Mouse (Mus musculus) myocyte (in vitro differentiated cells): ENCODE measurements around the gene Gcsam. TPM values are rescaled to one million over a fixed set of nuclear protein-coding genes. Genes with fewer than 3 reads are reported as not detected.

Experiments used
- H3K27me3 ChIP-seq: one replicate; pipeline ENCODE4 v1.6.1; 2011; ENCODE audit not compliant: control insufficient read depth, insufficient read depth, insufficient read length
- H3K36me3 ChIP-seq: one replicate; pipeline ENCODE4 v1.6.1; 2011; ENCODE audit not compliant: control insufficient read depth, insufficient read depth
- H3K4me2 ChIP-seq: one replicate; pipeline ENCODE4 v1.6.1; 2011; ENCODE audit warnings: low read depth, control low read depth
- H3K4me3 ChIP-seq: one replicate; pipeline ENCODE4 v1.5.1; 2011; ENCODE audit warnings: mild to moderate bottlenecking, control low read depth, moderate library complexity
- H3K79me2 ChIP-seq: one replicate; pipeline ENCODE4 v1.6.1; 2011; ENCODE audit not compliant: control insufficient read depth, insufficient read depth
- H3ac ChIP-seq: one replicate; pipeline ENCODE4 v1.6.1; 2011; ENCODE audit not compliant: control insufficient read depth, insufficient read length
- CEBPB ChIP-seq: IDR thresholded peaks from 2 replicates; pipeline ENCODE4 v1.6.1; 2011; ENCODE audit warnings: mild to moderate bottlenecking, moderate library complexity; ENCODE audit not compliant: poor library complexity, insufficient read depth, severe bottlenecking
- E2F4 ChIP-seq: IDR thresholded peaks from one replicate; pipeline ENCODE4 v1.6.1; 2011; ENCODE audit warnings: mild to moderate bottlenecking, control low read depth, moderate library complexity; ENCODE audit not compliant: insufficient read depth
- MAX ChIP-seq: IDR thresholded peaks from one replicate; pipeline ENCODE4 v1.6.1; 2011; ENCODE audit warnings: low read depth, mild to moderate bottlenecking, control low read depth
- MYOD1 ChIP-seq, 3 experiments: IDR thresholded peaks; one replicate each; pipeline ENCODE4 v1.6.1; 2011; ENCODE audit warnings: control low read depth in 2 of 3, low read depth in 2 of 3, mild to moderate bottlenecking in 2 of 3, moderate library complexity in 1 of 3; ENCODE audit not compliant: insufficient read length in 2 of 3, control insufficient read depth in 1 of 3
- MYOG ChIP-seq, 3 experiments: IDR thresholded peaks; one replicate each; pipeline ENCODE4 v1.6.1; 2011; ENCODE audit warnings: control low read depth in 2 of 3, low read depth in 2 of 3, mild to moderate bottlenecking in 2 of 3; ENCODE audit not compliant: insufficient read length in 2 of 3, control insufficient read depth in 1 of 3, insufficient read depth in 1 of 3
- POLR2A ChIP-seq: IDR thresholded peaks from one replicate; pipeline ENCODE4 v1.6.1; 2011; ENCODE audit warnings: low read depth, mild to moderate bottlenecking, control low read depth, moderate library complexity; ENCODE audit not compliant: insufficient read length
- POLR2AphosphoS2 ChIP-seq: IDR thresholded peaks from one replicate; pipeline ENCODE4 v1.6.1; 2011; ENCODE audit warnings: low read depth, control low read depth; ENCODE audit not compliant: insufficient read length
- REST ChIP-seq: IDR thresholded peaks from one replicate; pipeline ENCODE4 v1.6.1; 2011; ENCODE audit warnings: mild to moderate bottlenecking, control low read depth, moderate library complexity; ENCODE audit not compliant: insufficient read depth, insufficient read length
- SRF ChIP-seq: IDR thresholded peaks from one replicate; pipeline ENCODE4 v1.6.1; 2011; ENCODE audit warnings: low read depth; ENCODE audit not compliant: control insufficient read depth, insufficient read length
- TCF12 ChIP-seq: IDR thresholded peaks from one replicate; pipeline ENCODE4 v1.6.1; 2011; ENCODE audit warnings: mild to moderate bottlenecking, control low read depth; ENCODE audit not compliant: poor library complexity, insufficient read depth, severe bottlenecking
- TCF3 ChIP-seq: IDR thresholded peaks from one replicate; pipeline ENCODE4 v1.6.1; 2011; ENCODE audit warnings: low read depth, control low read depth; ENCODE audit not compliant: insufficient read length
- USF1 ChIP-seq: IDR thresholded peaks from one replicate; pipeline ENCODE4 v1.6.1; 2011; ENCODE audit warnings: low read depth, mild to moderate bottlenecking, control low read depth, moderate library complexity
- polyA plus RNA-seq: library from polyadenylated mRNA; unstranded; fragments of >200 nt; fragmentation: generic; extraction: Trizol; gene quantifications from one replicate; pipeline ENCODE4 v1.2.1, GENCODE M21; 2012; ENCODE audit warnings: missing spikeins

Gene Gcsam
- polyA plus RNA-seq, 1 experiment: not detected

DNA sequence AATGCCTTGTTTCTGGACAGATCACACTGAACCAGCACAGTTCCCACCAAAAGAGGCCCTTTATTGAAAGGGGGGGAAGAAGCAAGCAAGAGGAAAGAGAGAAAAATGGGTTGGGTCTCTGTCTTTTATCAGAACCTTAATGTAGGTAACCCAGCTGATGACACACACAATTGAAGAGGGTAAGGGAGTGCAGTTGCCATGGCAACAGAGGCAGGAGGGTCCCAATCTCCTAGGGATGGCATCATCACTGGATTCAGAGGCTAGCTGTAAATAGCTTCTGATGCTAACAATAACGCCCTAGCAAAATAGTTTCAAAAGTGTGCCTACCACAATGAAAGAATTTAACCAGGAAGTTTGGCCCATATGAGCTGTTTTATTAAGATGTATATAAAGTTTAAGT is 16.5 kb upstream of the Gcsam start:
- Histone ChIP-seq H3K79me2 (no peaks in the 10 kb centered on the region), H3ac (no peak overlapping the region), H3K27me3 (peaks cover 11% of the 10 kb centered on the region), H3K4me2 (no peak overlapping the region), H3K36me3 (no peaks in the 10 kb centered on the region), H3K4me3 (no peak overlapping the region)
- no peak for TF ChIP-seq MYOD1 (IDR thresholded peaks at IDR 0.05; ENCODE audit: control insufficient read depth in 1 of 3, insufficient read length in 2 of 3, low read depth in 2 of 3)
- TF ChIP-seq MYOG (IDR thresholded peaks at IDR 0.05; ENCODE audit: control insufficient read depth in 1 of 3, insufficient read depth in 1 of 3, insufficient read length in 2 of 3, low read depth in 2 of 3): no peak
- no peak for TF ChIP-seq POLR2A
- no peak for TF ChIP-seq SRF
- no peak for TF ChIP-seq E2F4
- no peak for TF ChIP-seq MAX
- no peak for TF ChIP-seq USF1
- no peak for TF ChIP-seq CEBPB
- TF ChIP-seq TCF3: no peak
- no peak for TF ChIP-seq REST
- no peak for TF ChIP-seq POLR2AphosphoS2

DNA sequence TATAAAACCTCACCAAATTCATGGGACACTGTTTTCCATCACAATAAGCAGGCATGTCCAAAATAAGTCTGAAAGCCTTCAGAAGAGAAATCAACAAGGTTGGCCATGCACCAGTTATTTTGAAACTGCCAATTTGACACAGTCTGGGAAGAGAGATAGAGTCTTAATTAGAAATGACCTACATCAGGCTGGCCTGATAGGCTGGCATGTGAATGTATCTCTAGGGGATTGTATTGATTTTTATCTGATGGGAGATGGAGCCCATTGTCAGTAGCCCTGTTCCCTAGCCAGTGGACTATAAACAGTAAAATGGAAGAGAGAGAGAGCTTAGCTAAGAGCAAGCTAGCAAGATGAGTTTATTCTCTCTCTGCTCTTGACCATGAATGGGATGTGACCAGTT is 14.7 kb upstream of the Gcsam start:
- Histone ChIP-seq H3K27me3 (peaks cover 18% of the 10 kb centered on the region), H3K79me2 (no peaks in the 10 kb centered on the region), H3K4me2 (no peak overlapping the region), H3K4me3 (no peak overlapping the region), H3ac (no peak overlapping the region), H3K36me3 (no peaks in the 10 kb centered on the region)
- TF ChIP-seq TCF12 (no peak), USF1 (no peak), SRF (no peak), POLR2A (no peak), TCF3 (no peak), POLR2AphosphoS2 (no peak), E2F4 (no peak), MYOG (IDR thresholded peaks at IDR 0.05; ENCODE audit: control insufficient read depth in 1 of 3, insufficient read depth in 1 of 3, insufficient read length in 2 of 3, low read depth in 2 of 3) (no peak), MYOD1 (IDR thresholded peaks at IDR 0.05; ENCODE audit: control insufficient read depth in 1 of 3, insufficient read length in 2 of 3, low read depth in 2 of 3) (no peak), MAX (no peak), REST (no peak), CEBPB (no peak)

DNA sequence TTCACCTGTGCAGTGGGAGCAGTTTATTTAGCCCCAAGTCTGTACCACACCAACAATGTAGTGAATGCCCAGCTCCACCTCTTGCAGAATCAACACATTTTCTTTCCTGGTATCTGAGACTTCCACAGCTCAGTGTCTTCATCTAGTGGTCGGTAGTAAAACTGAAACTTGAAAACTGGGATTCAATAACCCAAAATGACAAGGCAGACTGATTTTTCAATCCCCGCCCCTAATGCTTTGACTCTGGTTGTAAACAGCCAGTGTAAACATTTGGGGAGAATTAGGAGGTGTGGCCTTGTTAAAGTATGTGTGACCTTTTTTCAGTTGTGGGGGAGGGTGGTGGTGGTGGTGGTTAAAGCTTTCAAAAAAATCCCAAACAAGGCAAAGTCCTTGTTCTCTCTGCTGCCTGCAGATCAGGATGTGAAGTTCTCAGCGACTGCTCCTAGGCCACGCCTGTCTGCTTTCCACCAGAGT is 1.7 kb upstream of the Gcsam start:
- Histone ChIP-seq H3K4me2 (peak overlapping the region; percentile 37), H3K27me3 (peaks cover 9% of the 10 kb centered on the region), H3K79me2 (no peaks in the 10 kb centered on the region), H3K4me3 (no peak overlapping the region), H3ac (no peak overlapping the region), H3K36me3 (no peaks in the 10 kb centered on the region)
- no peak for TF ChIP-seq POLR2A
- no peak for TF ChIP-seq USF1
- TF ChIP-seq E2F4: no peak
- no peak for TF ChIP-seq MYOD1 (IDR thresholded peaks at IDR 0.05; ENCODE audit: control insufficient read depth in 1 of 3, insufficient read length in 2 of 3, low read depth in 2 of 3)
- TF ChIP-seq POLR2AphosphoS2: no peak
- no peak for TF ChIP-seq SRF
- TF ChIP-seq MAX: no peak
- no peak for TF ChIP-seq MYOG (IDR thresholded peaks at IDR 0.05; ENCODE audit: control insufficient read depth in 1 of 3, insufficient read depth in 1 of 3, insufficient read length in 2 of 3, low read depth in 2 of 3)
- no peak for TF ChIP-seq CEBPB
- no peak for TF ChIP-seq TCF12
- TF ChIP-seq TCF3: no peak
- TF ChIP-seq REST: no peak

DNA sequence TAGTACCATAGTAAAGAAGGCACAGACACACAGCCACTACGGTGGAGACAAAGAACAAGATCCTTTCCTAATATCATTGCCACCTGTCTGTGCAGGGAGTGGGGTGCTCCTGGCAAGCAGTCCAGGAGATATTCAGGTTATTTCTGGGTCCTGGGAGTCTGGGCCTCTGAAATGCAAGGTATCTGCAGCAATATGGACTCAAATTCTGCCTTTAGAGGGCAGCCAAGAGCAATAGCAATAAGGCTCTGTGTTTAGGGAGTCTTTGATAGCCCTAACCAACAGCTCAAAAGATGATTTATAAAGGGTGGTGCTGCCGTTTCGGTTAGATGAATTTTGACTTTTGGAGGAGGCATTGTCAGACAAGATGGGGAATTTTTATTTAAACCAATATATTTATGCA is 880 bp upstream of the Gcsam start:
- no peaks in the 10 kb centered on the region for H3K79me2 ChIP-seq
- peaks cover 14% of the 10 kb centered on the region for H3K27me3 ChIP-seq
- H3K4me2 ChIP-seq: no peak overlapping the region
- H3K36me3 ChIP-seq: no peaks in the 10 kb centered on the region
- H3K4me3 ChIP-seq: no peak overlapping the region
- TF ChIP-seq E2F4 (no peak), POLR2A (no peak), POLR2AphosphoS2 (no peak), TCF12 (no peak), CEBPB (no peak), TCF3 (no peak)
- no peak overlapping the region for H3ac ChIP-seq

DNA sequence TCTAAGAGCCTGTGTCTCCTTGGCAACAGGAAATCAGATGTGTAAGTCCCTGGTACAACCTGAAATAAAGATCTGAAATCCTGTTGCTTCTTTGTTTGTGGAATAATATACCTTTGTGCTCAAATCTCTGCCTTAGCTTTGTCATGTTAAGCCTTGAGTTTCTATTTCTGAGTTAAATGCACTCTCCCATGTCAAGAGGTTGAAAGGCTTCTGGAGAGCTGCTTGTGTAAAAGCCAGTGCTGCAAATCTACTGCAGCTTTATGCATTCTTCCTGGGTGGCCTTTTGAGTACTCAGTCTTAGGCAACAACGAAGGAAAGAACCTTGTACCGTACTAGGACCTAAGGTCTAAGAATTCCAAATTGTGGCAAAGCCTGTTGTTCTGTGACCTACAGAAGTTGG is 3.1 kb downstream of the Gcsam start:
- H3K4me2 ChIP-seq: no peak overlapping the region
- H3K27me3 ChIP-seq: peaks cover 14% of the 10 kb centered on the region
- no peak overlapping the region for H3K4me3 ChIP-seq
- TF ChIP-seq SRF (no peak), REST (no peak), TCF3 (no peak), MYOD1 (IDR thresholded peaks at IDR 0.05; ENCODE audit: control insufficient read depth in 1 of 3, insufficient read length in 2 of 3, low read depth in 2 of 3) (no peak), POLR2AphosphoS2 (no peak), E2F4 (no peak), MYOG (IDR thresholded peaks at IDR 0.05; ENCODE audit: control insufficient read depth in 1 of 3, insufficient read depth in 1 of 3, insufficient read length in 2 of 3, low read depth in 2 of 3) (no peak), MAX (no peak), USF1 (no peak), POLR2A (no peak), TCF12 (no peak)
- no peaks in the 10 kb centered on the region for H3K36me3 ChIP-seq
- H3K79me2 ChIP-seq: no peaks in the 10 kb centered on the region
- H3ac ChIP-seq: no peak overlapping the region
